Mouse (Mus musculus) v-Abl transformed pro-B cells (cell line): ENCODE results near the gene Ppp1r12c.

Source experiments
- in situ Hi-C, 2 experiments: fragments of 400-800 bp; cut with MboI; formaldehyde crosslinking; loops; one replicate each; pipeline ENCODE4 v1.15.1; 2025; ENCODE audit not compliant: unreplicated experiment in 2 of 2

Ppp1r12c gene

DNA sequence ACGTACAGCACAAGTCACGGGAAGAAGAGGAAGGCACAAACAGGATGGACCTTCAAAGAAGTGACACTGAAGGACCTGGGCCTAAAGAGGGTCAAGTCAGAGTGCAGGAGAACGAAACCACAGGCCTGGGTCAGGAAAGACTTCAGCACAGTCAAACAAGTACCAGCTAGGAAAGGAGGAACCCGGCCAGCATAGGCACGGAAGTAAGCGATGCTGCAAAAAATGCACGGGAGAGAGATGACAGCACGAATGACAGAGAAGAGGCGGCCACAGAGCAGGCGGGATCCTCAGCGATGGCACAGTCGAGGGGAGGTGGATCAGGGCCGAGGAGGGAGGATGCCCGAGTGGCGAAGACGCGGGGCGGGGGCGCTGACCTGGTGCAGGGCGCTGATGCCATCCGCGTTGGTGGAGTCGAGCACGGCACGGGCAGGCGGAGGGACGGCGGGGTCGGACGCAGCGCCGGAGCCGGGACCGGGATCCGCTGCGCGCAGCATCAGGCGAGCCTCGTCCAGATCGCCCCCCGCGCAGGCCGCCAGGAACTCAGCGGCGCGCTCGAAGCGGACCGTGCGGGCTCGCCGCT lies 498 bp downstream of the Ppp1r12c start:
- in situ Hi-C loops, result loop anchor here (10.0 to 25.0 kb wide), 2 partner anchors 796 to 814 kb away; partner anchors contain the start of genes Mboat7 (in 1 of the 2), Rps9 (in 1 of the 2), Tmc4 (in 1 of the 2) and Tsen34 (in 1 of the 2)

- in situ Hi-C loops, result no loop called here
Measured at GRCm38 (mm10) chr7:4499034-4499433, 2.4 kb downstream of the Ppp1r12c start.

GRCm38 (mm10) chr7:4498251-4498650 lies 3.2 kb downstream of the Ppp1r12c start:
- in situ Hi-C loops, result no loop called here

GRCm38 (mm10) chr7:4497271-4497903 lies 4.1 kb downstream of the Ppp1r12c start:
- in situ Hi-C loops, result no loop called here

- in situ Hi-C loops, result no loop called here
Measured at GRCm38 (mm10) chr7:4496468-4496867, 5.0 kb downstream of the Ppp1r12c start.

DNA sequence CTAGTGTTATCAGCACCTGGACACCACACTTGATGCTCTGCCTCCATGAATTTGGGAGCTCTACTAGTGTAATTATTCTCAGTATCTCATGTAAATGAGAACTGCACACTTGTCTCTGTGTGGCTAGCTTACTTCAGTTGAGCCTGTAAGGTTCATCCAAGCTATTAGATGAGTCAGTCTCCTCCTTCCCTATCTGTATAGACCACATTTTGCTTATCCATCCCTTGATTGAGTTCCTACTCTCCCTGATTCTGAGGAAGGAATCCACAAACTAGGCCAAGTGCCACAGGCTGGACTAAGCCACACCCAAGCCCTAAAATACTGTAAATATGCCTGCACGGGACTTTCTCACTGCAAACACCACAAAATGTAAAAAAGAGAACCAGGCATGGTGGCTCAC lies 7.5 kb downstream of the Ppp1r12c start:
- in situ Hi-C loops, result no loop called here

- in situ Hi-C loops, result no loop called here
Measured at GRCm38 (mm10) chr7:4492284-4493224, 8.9 kb downstream of the Ppp1r12c start.

GRCm38 (mm10) chr7:4491308-4491707 lies 10.2 kb downstream of the Ppp1r12c start:
- in situ Hi-C loops, result no loop called here

DNA sequence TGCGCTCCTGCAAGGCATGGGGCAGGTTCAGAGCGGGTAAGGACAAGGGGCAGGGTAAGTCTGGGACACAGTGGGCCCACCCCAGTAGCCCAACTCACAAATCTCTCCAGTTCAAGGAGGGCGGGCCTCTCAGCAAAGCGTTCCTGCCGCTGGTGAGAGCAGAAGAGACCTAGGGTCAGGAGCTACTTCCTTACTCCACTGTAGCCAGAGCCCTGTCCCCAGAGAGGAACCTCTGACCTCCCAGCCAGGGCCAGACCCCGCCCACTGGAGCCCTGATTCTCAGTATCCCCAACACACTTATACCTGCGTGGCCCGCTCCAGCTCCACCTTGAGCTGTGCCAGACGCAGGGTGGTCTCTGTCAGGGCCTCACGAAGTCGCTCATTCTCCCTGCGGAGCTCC lies 19.2 kb downstream of the Ppp1r12c start:
- in situ Hi-C loops, result no loop called here

- in situ Hi-C loops, result no loop called here
Measured at GRCm38 (mm10) chr7:4479674-4480073, 21.8 kb downstream of the Ppp1r12c start.

GRCm38 (mm10) chr7:4478796-4479291 lies 22.6 kb downstream of the Ppp1r12c start:
- in situ Hi-C loops, result no loop called here

DNA sequence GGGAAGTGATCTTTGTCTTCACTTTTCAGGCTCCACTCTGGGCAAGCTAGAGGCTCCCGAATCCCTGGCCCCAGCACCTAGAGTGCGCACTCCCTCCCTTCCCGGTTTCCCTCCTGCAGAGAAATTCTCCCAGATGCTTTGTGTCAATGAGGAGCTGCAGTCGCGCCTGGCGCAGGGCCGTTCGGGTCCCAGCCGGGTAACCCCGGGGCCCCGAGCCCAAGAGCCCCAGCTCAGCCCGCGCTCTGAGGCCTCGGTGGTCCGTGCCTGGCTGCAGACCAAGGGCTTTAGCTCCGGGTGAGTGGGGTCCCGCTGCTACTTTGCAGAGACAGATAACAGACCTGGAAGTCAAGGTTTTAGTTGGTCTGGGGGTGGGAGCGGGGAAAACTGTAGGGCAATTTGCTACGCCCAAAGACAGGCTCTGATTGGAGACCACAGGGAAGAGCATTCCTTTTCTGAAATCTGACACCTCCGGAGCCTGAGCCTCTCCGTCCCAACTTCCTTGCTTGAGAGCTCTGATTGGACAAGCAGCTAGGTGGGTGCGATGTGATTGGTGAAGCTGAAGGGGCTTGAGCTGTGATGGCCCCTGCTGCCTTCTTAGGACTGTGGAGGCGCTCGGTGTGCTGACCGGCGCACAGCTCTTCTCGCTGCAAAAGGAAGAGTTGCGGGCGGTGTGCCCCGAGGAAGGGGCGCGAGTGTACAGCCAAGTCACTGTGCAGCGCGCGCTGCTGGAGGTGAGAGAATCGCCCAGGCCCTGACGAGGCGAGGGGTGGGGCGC lies 23.3 kb downstream of the Ppp1r12c start:
- in situ Hi-C loops, result no loop called here

GRCm38 (mm10) chr7:4473940-4474339 lies 27.5 kb downstream of the Ppp1r12c start:
- in situ Hi-C loops, result no loop called here

GRCm38 (mm10) chr7:4471179-4471555 lies 30.3 kb downstream of the Ppp1r12c start:
- in situ Hi-C loops, result no loop called here

GRCm38 (mm10) chr7:4470275-4471178 lies 31.0 kb downstream of the Ppp1r12c start:
- in situ Hi-C loops, result no loop called here

- in situ Hi-C loops, result no loop called here
Measured at GRCm38 (mm10) chr7:4467801-4468200, 33.7 kb downstream of the Ppp1r12c start.

DNA sequence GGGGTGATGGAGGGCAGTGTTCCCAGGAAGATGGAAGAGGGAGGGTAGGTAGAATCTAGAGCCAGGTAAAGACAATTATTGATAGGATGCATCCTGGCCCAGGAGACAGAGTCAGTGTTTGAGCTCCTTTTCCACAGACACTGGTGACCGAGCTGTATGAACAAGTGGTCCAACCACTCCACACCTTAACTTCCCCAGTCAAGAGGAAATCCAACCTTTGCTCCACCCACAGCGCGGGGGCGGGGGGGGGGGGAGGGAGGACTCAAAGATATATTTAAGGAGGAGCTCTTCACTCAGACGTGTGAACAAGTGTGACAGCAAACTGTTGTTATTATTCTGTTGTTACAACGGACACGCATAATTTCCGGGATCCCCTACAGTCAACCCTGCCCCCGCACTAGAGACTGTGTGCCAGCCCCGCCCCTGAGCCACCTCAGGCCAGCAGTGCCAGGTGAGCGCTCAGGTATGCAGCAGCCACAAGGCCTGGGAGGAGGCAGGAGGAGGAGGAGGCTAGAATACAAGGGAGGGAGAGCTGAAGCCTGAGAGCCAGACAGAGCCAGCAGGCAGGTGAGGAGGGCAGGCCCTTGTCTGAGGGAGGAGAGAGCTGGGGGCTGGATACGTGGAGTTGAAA lies 37.2 kb downstream of the Ppp1r12c start:
- in situ Hi-C loops, result no loop called here

- in situ Hi-C loops, result no loop called here
Measured at GRCm38 (mm10) chr7:4460576-4461434, 40.7 kb downstream of the Ppp1r12c start, which contains the start of gene Eps8l1. Gene Eps8l1, plus strand, starts transcription at chr7:4460674.
